Mouse (Mus musculus) erythroid progenitor cell, adult 5-6 weeks (primary cell): ENCODE results near the gene Paqr3. TPM values are rescaled to one million over a fixed set of nuclear protein-coding genes. Genes with fewer than 3 reads are reported as not detected.

Source experiments
- total RNA-seq, 2 experiments: library from RNA; stranded (forward) in 1 of 2; stranded (reverse) in 1 of 2; fragments of 150-400 nt in 1 of 2; fragments of 186-747, 209-891 nt in 1 of 2; gene quantifications; 2 replicates each; pipeline versions ENCODE4 v1.2.3 to v1.2.4; 2015 to 2017; ENCODE audit warnings: low replicate concordance in 2 of 2

Paqr3 gene
- total RNA-seq, 2 experiments from 2014 or later: not detected

Other genes with a start within 250 kb of the Paqr3 start
- 126 and 140 TPM in 2 replicates for gene Bmp2k, start 113.9 kb downstream of the Paqr3 start, total RNA-seq (2015; ENCODE audit: low replicate concordance)
- gene Bmp2k, start 113.9 kb downstream of the Paqr3 start, total RNA-seq (2017; ENCODE audit: low replicate concordance): 96.1 and 111 TPM in 2 replicates